Mouse (Mus musculus) gastrocnemius, postnatal 14 days (tissue): ENCODE data around the gene Mmachc. TPM values are rescaled to one million over a fixed set of nuclear protein-coding genes. Genes with fewer than 3 reads are reported as not detected.

Experiments
- DNase-seq: peaks from one replicate; pipeline ENCODE4 v3.0.0; 2021; ENCODE audit warnings: mixed read lengths
- intact Hi-C: fragments of 180-260 bp; cut with DNase I; formaldehyde crosslinking; loops from one replicate; pipeline ENCODE4 v1.15.1; 2025; ENCODE audit warnings: low total_unique reads
- long read RNA-seq, 2 experiments: library from polyadenylated mRNA; stranded (forward); transcript quantifications; one replicate each; pipeline ENCODE4 v2.0.0; 2021
- total RNA-seq, 2 experiments: library from RNA; stranded (reverse); gene quantifications; 2 replicates each; pipeline ENCODE4 v1.2.3; 2021

The Mmachc gene
- 10 to 100 TPM; 25.5 to 28.9 TPM for total RNA-seq
- long read RNA-seq, experiment 1, transcript Mmachc-201 (4 exons, 2,106 nt), result major isoform, 18 of 24 reads
- long read RNA-seq, experiment 1, partial matches to known transcripts, result 1 of 24 reads
- long read RNA-seq, experiment 1, other reads (novel, unspliced or antisense), result 5 of 24 reads
- long read RNA-seq, experiment 2, transcript Mmachc-201 (4 exons, 2,106 nt), result major isoform, 15 of 19 reads
- long read RNA-seq, experiment 2, partial matches to known transcripts, result 1 of 19 reads
- long read RNA-seq, experiment 2, other reads (novel, unspliced or antisense), result 3 of 19 reads

GRCm38 (mm10) chr4:116708201-116708764, at the start of gene Mmachc, which contains the start of gene Ccdc163:
Gene Mmachc, minus strand, starts transcription at chr4:116708406.
Gene Ccdc163, plus strand, starts transcription at chr4:116708509.
- intact Hi-C loops, result no loop called here
- DNase-seq, result peak; percentile 89

- intact Hi-C loops, result no loop called here
- DNase-seq, result no peak
Observed at GRCm38 (mm10) chr4:116749750-116750149, 41.5 kb upstream of the Mmachc start.

- DNase-seq, result no peak
- intact Hi-C loops, result no loop called here
Observed at GRCm38 (mm10) chr4:116738972-116739751, 31.0 kb upstream of the Mmachc start.

DNA sequence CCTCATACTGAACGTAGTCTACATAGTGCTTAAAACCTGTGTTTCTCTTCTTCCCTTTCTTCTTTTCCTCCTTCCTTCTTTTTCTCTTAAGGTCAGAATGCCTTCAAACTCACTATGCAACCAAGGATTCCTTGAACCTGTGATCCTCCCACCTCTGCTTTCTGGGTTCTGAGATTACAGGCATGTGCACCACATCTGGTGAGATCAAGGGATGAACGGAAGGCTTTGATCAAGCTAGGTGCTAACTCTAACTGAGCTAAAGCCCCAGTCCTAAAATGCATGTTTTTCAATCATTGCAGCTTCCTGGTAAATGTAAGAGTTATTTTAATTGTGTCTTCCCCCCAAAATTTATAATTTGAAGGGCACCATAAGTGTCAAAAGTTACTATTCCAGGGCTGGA, 26.8 kb upstream of the Mmachc start:
- DNase-seq, result no peak
- intact Hi-C loops, result no loop called here

DNA sequence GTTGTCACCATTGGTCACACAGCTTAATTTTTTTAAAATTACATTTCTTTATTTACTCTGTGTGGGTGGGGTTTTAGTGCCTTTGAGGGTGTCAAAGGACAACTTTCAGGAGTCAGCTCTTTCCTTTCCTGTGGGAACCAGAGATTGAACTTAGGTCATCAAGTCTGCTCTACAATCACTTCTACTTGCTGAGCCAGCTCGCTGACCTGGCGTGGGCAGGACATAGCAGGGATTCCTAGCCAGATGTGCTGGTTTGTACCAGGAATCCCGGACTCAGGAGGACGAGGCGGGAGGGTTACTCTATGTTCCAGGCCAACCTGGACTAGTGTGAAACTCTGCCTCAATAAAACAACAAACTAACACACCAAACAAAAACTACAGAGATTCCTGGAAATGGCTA, 24.1 kb upstream of the Mmachc start:
- DNase-seq, result no peak
- intact Hi-C loops, result no loop called here

GRCm38 (mm10) chr4:116731077-116731476, 22.9 kb upstream of the Mmachc start:
- intact Hi-C loops, result no loop called here
- no peak for DNase-seq

DNA sequence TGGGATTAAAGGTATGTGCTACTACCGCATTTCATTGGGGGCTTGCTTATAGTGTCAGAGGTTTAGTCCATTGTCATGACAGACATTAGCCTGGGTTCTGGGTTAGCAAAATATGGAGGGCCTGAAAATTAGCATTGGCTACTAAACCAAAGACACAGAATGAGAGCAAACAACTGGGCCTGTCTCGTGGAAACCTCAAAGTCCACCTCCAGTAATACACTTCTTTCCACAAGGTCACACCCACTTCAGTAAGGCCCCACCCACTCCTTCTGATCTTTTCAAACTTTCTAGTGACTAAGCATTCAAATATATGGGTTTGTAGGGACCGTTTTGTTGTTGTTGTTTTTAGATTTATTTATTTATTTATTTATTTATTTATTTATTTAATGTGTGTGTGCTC, 21.3 kb upstream of the Mmachc start:
- DNase-seq, result no peak
- intact Hi-C loops, result no loop called here

DNA sequence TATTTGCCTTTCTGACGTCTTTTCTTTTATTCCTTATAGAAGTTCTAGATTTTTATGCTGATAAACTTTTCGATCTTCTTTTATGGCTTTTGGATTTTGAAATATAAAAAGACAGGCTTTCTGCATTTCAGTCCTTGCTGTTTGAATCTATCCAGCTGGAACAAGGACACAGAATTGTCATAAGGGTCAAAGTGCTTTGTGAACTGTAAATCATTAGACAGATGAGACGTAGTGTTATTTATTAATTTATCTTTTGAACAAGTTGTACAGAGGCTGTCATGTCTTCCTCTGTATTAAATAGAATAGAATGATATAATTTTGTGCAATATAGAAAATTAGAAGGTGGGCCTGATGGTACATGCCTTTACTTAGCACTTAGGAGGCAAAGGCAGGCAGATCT, 19.2 kb upstream of the Mmachc start:
- no peak for DNase-seq
- intact Hi-C loops, result no loop called here

DNA sequence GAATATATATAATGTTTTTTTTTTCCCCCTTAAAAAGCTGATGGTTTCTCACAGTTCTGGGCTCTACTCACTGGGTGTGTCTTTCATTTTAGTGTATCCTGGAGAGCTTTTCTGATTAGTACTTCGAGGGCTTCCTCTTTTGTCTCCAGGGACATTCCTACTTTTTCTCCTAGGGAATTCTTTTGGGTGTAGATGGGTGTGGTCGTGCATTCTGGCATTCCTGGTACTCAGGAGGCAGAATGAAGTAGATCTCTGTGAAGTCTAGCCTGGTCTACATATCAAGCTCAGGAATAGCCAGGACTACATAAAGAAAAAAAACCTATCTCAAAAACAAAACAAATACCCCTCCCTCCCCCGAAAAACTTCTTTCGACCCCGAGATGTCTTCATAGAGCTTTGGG, 17.2 kb upstream of the Mmachc start:
- intact Hi-C loops, result no loop called here
- no peak for DNase-seq

GRCm38 (mm10) chr4:116722230-116722629, 14.0 kb upstream of the Mmachc start:
- intact Hi-C loops, result loop anchor here (2.0 kb wide), 1 partner anchor 67 kb away; no protein-coding TSS in a partner anchor
- DNase-seq, result no peak

- intact Hi-C loops, result no loop called here
- no peak for DNase-seq
Observed at GRCm38 (mm10) chr4:116721098-116721628, 13.0 kb upstream of the Mmachc start.

DNA sequence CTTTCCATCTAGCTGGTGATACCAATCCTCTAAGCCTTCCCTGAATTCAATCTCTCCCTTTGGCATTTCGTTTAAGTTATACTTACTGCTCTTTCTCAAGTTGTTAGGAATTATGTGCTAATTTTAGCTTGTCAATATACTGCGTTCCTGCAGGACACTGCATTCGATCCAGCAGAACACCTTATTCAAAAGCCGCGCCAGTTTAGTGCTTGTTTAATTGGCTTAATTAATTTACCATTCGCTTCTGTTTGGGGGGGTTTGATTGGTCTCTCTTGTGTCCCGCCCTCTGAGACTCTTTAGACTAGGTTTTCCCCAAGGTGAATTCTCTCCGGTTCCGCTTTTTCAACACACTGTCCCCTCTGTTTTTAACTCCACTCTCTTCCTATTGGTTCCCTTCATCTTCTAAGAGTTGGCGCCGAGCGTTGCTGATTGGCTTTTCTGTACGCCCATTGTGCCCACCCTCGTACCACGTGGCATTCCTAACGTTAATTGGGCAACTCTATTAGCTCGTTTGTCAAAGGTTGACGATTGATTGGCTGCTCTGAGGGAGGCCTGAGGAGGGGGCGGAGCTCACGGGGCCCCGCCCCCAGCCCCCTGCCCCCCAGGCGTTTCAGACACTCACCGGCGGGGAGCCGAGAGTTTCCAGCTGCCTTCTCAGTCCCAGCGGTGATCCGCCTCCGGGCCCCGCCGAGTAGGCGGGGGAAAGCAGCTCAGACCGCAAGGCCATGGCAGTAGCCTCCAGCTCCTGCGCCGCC, 12.3 kb upstream of the Mmachc start, which contains the start of gene Tesk2:
TSS of gene Tesk2 (plus strand) at position 606 of the 755 bp plus-strand sequence.
- DNase-seq, result peak; percentile 91
- intact Hi-C loops, result no loop called here

DNA sequence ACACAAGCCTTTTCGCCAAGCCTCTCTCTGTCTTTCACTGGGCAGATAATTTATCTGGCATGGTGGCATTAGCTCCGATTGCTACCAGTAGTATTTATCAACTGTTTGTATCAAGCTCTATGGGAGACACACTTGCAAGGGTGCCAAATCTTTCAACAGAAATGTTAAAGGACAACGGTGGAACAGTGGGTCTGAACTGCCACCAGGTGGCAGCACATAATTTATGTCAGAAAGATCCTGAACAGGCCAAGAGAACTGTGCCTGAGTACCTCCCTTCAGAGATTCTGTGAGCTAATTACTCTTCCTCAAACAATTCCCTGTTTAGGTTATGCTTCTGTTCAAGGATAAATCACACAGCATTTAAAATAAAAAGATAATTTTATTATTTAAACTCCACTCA, 11.2 kb upstream of the Mmachc start:
- intact Hi-C loops, result loop anchor here (10.0 kb wide), 1 partner anchor 275 kb away; the partner anchor contains the start of genes Hectd3 and Urod
- peak; percentile 57 for DNase-seq

GRCm38 (mm10) chr4:116712536-116712935, 4.3 kb upstream of the Mmachc start:
- DNase-seq, result no peak
- intact Hi-C loops, result loop anchor here (10.0 kb wide), 1 partner anchor 282 kb away; the partner anchor contains the start of genes Hectd3 and Urod

DNA sequence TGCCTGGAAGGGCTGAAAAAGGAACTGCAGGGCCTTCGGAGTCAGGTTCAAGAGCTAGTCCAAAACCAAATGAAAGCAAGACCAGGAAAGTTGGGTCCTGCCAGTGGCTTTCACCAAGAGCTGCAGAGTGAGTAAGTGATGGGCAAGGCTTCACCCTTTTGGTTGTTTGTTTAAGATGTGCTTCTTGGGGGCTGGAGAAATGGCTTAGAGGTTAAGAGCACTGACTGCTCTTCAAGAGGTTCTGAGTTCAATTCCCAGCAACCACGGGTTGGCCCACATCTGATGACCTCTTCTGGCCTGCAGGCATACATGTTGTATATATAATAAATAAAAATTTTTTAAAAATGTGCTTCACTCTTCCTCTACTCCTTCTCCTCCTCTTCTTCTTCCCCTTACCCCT, 1.9 kb upstream of the Mmachc start:
- DNase-seq, result no peak
- intact Hi-C loops, result loop anchor here (10.0 kb wide), 1 partner anchor 285 kb away; the partner anchor contains the start of genes Hectd3 and Urod

- DNase-seq, result no peak
- intact Hi-C loops, result no loop called here
Observed at GRCm38 (mm10) chr4:116708791-116709390, 685 bp upstream of the Mmachc start.

DNA sequence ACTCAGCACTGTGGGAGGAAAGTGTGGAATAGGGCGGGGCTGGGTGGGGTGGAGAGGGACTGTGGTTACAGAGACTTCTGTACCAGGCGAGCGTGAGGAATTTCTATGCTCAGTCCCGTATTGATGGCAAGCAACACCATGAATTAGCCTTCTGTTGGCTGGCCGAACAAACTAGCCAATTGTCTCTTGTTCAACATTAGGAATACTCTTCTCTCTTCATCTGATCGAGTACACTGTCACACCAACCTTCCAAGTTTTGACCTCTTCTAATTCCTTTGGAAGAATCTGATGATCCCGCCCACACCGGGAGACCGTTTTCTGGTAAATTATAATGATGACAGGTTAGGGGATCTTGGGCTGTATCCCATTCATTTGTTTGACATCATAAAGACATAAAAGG, 540 bp downstream of the Mmachc start:
- intact Hi-C loops, result no loop called here
- no peak for DNase-seq

GRCm38 (mm10) chr4:116703804-116704203, 4.4 kb downstream of the Mmachc start:
- intact Hi-C loops, result no loop called here

GRCm38 (mm10) chr4:116700964-116701363, 7.2 kb downstream of the Mmachc start:
- intact Hi-C loops, result no loop called here
- no peak for DNase-seq

More at GRCm38 (mm10) chr4:116703804-116704203, 4.4 kb downstream of the Mmachc start:
- peak; percentile 74 for DNase-seq
